Mouse (Mus musculus) c-Kit-negative CD71-positive TER-119-positive erythroid progenitor cells, embryonic 14.5 days (primary cell): ENCODE data around the gene Adora3.

Source experiments
- DNase-seq: peaks from one replicate; pipeline ENCODE4 v3.0.0-alpha.2; 2013; ENCODE audit warnings: low read depth, low spot score

Adora3 gene

GRCm38 (mm10) chr3:105870558-105870957 is at the start of gene Adora3, which contains the start of gene Tmigd3:
Gene Adora3, plus strand, starts transcription at chr3:105870858.
Gene Tmigd3, plus strand, starts transcription at chr3:105870903.
- no peak for DNase-seq

GRCm38 (mm10) chr3:105821504-105821903 is 49.2 kb upstream of the Adora3 start:
- DNase-seq = no peak

- no peak for DNase-seq
Measured at GRCm38 (mm10) chr3:105823609-105824008, 47.0 kb upstream of the Adora3 start.

GRCm38 (mm10) chr3:105824103-105824502 is 46.6 kb upstream of the Adora3 start:
- no peak for DNase-seq

DNA sequence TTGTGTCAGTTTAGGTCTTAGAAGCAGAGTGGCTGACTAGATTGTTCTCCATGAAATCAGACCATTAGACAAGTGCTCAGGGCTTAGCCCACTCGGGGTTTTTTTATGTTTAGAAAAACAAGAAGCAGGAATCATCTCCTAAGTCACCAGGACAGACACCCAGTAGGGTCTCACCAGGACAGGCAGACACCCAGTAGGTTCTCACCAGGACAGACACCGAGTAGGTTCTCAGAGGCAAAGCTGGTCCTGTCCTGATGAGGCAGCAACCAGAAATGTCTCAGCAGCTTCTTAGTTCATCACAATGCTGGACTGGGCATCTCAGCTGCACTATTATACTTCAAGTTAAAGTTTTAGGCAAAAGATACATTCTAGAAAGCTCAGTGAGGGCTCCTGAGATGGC is 46.0 kb upstream of the Adora3 start:
- DNase-seq = no peak

- DNase-seq = no peak
Measured at GRCm38 (mm10) chr3:105825501-105826161, 45.0 kb upstream of the Adora3 start.

- DNase-seq = no peak
Measured at GRCm38 (mm10) chr3:105831584-105831983, 39.1 kb upstream of the Adora3 start.

DNA sequence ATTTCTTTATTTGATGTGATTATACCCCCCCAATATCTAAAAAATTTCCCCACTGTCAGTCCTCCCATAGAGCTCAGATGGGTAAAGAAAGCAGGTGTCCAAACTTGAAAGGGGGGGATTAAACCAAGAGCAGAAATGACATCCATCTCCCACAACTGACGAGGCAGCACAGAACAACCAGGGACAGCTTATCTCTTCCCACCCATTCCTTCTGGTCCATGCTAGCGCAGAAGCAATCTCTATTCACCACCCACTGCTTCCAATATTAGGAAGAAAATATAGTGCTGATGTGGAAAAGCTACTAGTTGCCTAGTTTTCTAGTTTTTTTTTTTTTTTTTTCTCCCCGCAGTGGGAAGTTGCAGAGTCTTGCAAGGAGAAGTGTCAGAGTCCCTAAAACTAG is 34.8 kb upstream of the Adora3 start:
- DNase-seq = no peak

DNA sequence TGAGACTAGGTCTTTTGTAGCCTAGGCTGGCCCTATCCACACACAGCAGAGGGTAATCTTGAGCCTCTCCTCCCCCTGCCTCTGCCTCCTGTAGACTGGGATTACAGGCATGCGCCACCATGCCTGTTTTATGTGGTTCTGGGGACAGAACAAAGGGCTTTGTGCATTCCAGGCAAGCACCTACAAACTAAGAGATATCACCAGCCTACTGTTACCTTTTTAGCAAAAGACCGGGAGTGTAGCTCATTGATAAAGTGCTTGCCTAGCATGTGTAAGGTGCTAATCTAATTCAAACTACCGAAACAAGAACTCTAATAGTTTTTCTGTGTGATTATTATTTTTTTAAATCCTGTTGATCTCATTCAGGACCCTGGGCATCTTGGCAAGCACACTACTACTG is 33.8 kb upstream of the Adora3 start:
- DNase-seq = no peak

DNA sequence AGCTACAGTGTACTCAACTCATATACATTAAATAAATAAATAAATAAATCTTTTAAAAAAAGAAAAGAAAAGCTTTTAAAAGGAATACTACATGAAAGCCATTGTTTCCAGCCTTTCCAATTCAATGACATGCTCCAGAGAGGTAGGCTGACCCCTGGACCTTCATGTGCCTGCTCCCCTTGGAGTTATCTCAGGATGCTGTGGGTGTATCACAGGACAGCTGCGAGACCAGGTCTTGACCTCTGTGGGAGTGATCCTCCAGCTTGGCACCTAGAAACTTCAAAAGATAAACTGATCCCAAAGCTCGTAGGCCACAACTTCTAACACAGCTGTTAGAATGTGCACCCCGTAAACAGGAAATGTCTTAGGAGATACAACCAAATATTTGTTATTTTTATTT is 32.0 kb upstream of the Adora3 start:
- no peak for DNase-seq

DNA sequence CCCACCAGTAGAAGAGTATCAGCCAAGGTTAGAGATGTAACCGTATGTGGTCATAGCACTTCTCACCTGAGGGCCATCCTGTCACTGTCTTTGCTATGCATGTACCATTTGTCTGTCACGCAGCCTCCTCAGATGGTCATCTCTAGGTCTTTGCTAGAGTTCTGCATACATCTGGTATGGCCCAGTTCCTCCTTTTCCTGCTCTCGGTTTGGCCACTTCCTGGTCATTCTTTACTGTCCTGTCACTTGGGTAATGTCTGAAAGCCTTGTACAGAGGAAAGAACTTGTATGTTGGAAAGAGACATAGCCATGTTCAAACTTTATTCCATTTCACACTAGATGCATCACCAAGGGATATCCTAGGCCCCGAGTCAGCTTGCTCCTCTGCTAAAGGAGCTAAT is 30.8 kb upstream of the Adora3 start:
- DNase-seq = no peak

DNA sequence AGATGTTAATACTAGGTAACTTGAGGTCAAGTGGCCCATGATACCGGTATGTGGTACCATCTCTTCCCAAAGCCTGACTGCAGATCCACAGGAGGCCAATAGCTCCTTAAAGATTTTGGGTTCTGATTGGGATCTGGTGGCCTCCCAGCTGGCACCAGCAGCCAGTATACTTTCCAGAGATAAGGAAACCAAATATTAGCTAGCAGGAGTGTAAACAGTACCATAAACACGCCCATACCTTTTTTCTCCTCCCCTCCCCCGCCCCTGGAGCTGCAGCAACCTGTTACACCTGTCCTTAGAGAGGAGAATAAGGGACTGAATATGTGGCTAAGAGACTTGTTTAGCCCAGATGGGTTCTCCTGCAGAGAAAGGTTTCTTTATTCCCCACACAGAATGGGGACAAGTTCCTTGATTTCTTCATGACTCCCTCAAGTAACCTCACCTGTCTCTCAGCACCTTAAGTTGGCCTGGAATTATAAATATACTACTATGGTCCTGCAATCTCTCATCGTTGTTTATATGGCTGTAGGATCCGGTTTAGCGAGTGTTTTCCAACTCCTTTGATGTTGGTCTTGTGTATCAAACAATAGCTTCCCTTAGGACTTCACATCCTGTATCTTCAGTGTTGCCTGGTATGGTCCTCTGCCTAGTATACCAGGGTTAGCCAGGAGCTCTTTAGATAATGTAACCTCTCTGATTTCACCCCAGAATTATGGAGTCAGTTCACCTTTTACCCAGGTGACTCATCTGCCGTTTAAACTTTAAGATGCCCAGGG is 24.2 kb upstream of the Adora3 start:
- no peak for DNase-seq

GRCm38 (mm10) chr3:105853781-105854180 is 16.9 kb upstream of the Adora3 start:
- no peak for DNase-seq

- DNase-seq = no peak
Measured at GRCm38 (mm10) chr3:105854786-105855185, 15.9 kb upstream of the Adora3 start.

DNA sequence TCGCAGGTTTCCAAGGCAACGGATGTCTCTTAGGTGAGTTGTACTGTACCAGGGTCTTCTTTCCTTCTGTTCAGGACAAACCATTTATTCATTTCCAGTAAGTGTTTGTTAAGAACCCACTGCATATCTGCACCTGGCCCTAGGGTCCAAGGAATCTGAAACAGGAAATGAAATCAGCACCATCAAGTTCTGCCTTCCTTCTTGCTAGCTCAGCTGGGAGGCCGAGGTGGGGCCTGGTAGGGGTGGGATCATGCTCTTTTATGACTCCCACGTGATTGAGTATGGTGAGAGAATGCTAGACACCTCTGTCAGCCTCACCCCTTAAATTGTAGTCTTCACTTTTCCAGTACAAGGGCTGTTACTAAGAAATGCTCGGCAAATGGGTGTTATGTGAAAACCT is 13.1 kb upstream of the Adora3 start:
- no peak for DNase-seq

DNA sequence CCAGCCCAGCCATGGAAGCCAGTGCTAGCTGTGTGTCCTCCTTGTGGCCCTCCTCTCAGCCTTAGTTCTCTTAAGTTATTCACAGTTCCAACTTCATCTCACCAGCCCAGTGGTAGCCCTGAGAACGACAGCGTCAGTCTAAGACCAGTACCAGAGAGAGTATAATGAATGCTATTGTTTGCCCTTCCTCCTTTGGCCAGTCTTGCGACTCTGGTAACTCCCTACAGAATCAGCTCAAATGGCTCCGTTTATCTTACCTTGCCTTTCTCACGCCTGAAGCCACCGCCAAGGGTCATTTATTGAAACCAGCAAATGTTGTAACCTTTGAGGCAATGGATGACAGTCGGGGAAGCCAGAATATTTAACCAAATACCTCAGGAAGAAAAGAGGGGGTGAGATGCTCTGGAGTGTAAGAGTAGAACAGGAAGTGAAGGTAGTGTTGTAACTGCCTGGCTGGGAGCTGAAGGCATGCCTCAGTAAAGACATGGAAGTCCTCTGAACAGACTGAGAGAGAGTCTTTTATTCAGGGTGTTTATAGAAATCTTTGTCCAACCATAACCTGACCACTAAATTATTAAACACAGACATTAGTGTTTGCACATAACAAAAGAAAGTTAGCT is 8.8 kb upstream of the Adora3 start:
- no peak for DNase-seq

- DNase-seq = no peak
Measured at GRCm38 (mm10) chr3:105864123-105864522, 6.5 kb upstream of the Adora3 start.

- DNase-seq = no peak
Measured at GRCm38 (mm10) chr3:105865122-105865521, 5.5 kb upstream of the Adora3 start.

DNA sequence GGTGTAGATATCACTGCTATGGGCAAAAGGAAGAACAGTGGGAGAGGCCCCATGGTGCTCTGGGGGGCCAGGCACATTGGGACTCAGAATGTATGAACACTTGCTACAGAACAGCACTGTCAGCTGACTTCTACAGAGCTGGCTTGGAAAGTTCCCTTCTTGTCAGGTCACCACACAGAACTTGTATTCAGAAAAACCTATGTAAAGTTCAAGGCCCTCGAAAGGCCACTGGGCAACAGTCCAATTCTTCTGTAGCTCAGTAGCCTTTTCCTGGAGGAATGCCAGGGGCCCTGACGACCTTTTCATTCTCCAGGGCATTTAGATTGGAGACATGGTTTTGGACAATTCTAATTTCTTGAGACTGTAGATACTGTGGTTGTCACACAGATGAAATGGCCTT is 2.5 kb upstream of the Adora3 start:
- no peak for DNase-seq

DNA sequence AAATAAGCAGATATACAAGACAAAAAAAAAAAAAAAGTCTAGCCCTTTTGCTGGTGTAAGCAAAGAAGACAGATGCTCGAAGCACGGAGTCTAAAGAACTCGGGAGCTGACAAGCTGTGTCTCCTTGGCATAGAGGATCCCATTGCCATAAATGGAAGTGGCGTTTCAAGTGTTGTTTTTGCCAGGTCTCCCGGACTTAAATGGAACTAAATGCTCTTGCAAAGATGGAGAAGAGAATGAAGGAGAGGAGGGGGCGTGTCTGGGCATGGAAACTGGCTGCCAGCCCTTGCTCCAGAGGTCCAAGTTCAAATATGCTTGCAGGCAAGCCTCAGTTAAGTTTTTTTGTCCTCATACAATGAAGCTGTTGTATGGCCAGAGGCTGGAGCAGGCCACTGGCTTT is 1.4 kb downstream of the Adora3 start:
- no peak for DNase-seq

- no peak for DNase-seq
Measured at GRCm38 (mm10) chr3:105872579-105872978, 1.9 kb downstream of the Adora3 start.
